Mouse (Mus musculus) ES-E14 (cell line): ENCODE measurements around the gene Chpf2. TPM values are rescaled to one million over a fixed set of nuclear protein-coding genes. Genes with fewer than 3 reads are reported as not detected.

Experiments used
- DNase-seq: peaks from one replicate; pipeline ENCODE4 v3.0.0-alpha.2; 2013; ENCODE audit warnings: low read depth, low spot score
- H3K27ac ChIP-seq: 2 replicates; pipeline ENCODE4 v1.5.1; 2012; ENCODE audit warnings: low read depth, mild to moderate bottlenecking, low read length, moderate library complexity, mixed read lengths; ENCODE audit not compliant: poor library complexity, insufficient read depth, severe bottlenecking
- H3K36me3 ChIP-seq: 2 replicates; pipeline ENCODE4 v1.6.1; 2012; ENCODE audit warnings: mild to moderate bottlenecking, low read length, moderate library complexity, mixed read lengths; ENCODE audit not compliant: control insufficient read depth, poor library complexity, insufficient read depth, severe bottlenecking
- H3K4me1 ChIP-seq, 2 experiments: fragments of 150-350 bp in 1 of 2; sonication (generic) in 1 of 2; 2 replicates each; pipeline ENCODE4 v1.6.1; 2012; ENCODE audit warnings: low read length in 2 of 2, mild to moderate bottlenecking in 1 of 2, mixed read lengths in 1 of 2; ENCODE audit not compliant: control insufficient read depth in 2 of 2, insufficient read depth in 2 of 2, poor library complexity in 1 of 2
- H3K4me3 ChIP-seq, 2 experiments: fragments of 150-350 bp in 1 of 2; sonication (generic) in 1 of 2; 2 replicates each; pipeline ENCODE4 v1.5.1; 2012; ENCODE audit warnings: low read length in 2 of 2, low read depth in 1 of 2, mild to moderate bottlenecking in 1 of 2, mixed read lengths in 1 of 2; ENCODE audit not compliant: insufficient read depth in 1 of 2, poor library complexity in 1 of 2, severe bottlenecking in 1 of 2
- H3K9ac ChIP-seq: 2 replicates; pipeline ENCODE4 v1.6.1; 2012; ENCODE audit warnings: low read depth, mild to moderate bottlenecking, low read length, mixed read lengths; ENCODE audit not compliant: poor library complexity, insufficient read depth, severe bottlenecking
- H3K9me3 ChIP-seq: fragments of 150-350 bp; sonication (generic); 2 replicates; pipeline ENCODE4 v1.6.1; 2012; ENCODE audit warnings: low read depth, mild to moderate bottlenecking, low read length; ENCODE audit not compliant: control insufficient read depth, insufficient read depth
- CHD2 ChIP-seq: IDR thresholded peaks from 2 replicates; pipeline ENCODE4 v1.6.1; 2014; ENCODE audit warnings: mild to moderate bottlenecking, low read depth, low read length, inconsistent platforms
- HCFC1 ChIP-seq: IDR thresholded peaks from 2 replicates; pipeline ENCODE4 v1.6.1; 2012; ENCODE audit warnings: low read length, inconsistent platforms, borderline replicate concordance; ENCODE audit not compliant: insufficient read depth
- MAFK ChIP-seq: IDR thresholded peaks from 2 replicates; pipeline ENCODE4 v1.6.1; 2014; ENCODE audit warnings: mild to moderate bottlenecking, low read depth, low read length, inconsistent platforms; ENCODE audit not compliant: insufficient read depth
- ZC3H11A ChIP-seq: IDR thresholded peaks from 2 replicates; pipeline ENCODE4 v1.6.1; 2012; ENCODE audit warnings: low read depth, mild to moderate bottlenecking, inconsistent platforms, low read length, borderline replicate concordance
- ZNF384 ChIP-seq: IDR thresholded peaks from 2 replicates; pipeline ENCODE4 v1.6.1; 2012; ENCODE audit warnings: low read depth, low read length, inconsistent platforms
- in situ Hi-C, 2 experiments: fragments of 600-800 bp; cut with MboI; formaldehyde crosslinking; loops; one replicate each; pipeline ENCODE4 v1.15.1; 2025; ENCODE audit warnings: low sequenced_read_pairs in 2 of 2, inconsistent platforms in 1 of 2; ENCODE audit not compliant: unreplicated experiment in 2 of 2
- total RNA-seq: library from RNA; depleted of rRNA; stranded (reverse); fragments of 300-350 nt; gene quantifications from 2 replicates; pipeline ENCODE4 v1.2.3, GENCODE M21; 2012

Gene Chpf2
- total RNA-seq, 1 experiment: 23.7 TPM

- no peak overlapping the region for H3K9ac ChIP-seq
- no peak for DNase-seq
- H3K9me3 ChIP-seq: no peaks in the 10 kb centered on the region
- H3K27ac ChIP-seq: no peak overlapping the region
- H3K4me3 ChIP-seq: no peak overlapping the region
- H3K4me1 ChIP-seq: no peaks in the 10 kb centered on the region
- TF ChIP-seq ZC3H11A: no peak
- no peak for TF ChIP-seq MAFK
- no peak for TF ChIP-seq HCFC1
- TF ChIP-seq ZNF384: no peak
- TF ChIP-seq CHD2: no peak
- H3K36me3 ChIP-seq: no peaks in the 10 kb centered on the region
- in situ Hi-C loops: no loop called here
Measured at GRCm38 (mm10) chr5:24612302-24612649, 25.7 kb downstream of the Chpf2 start.

GRCm38 (mm10) chr5:24615097-24615496, 28.6 kb downstream of the Chpf2 start:
- no peak overlapping the region for H3K27ac ChIP-seq
- no peak for DNase-seq
- no peaks in the 10 kb centered on the region for H3K9me3 ChIP-seq
- TF ChIP-seq CHD2 (no peak), ZC3H11A (no peak), ZNF384 (no peak), MAFK (no peak), HCFC1 (no peak)
- H3K9ac ChIP-seq: no peak overlapping the region
- H3K36me3 ChIP-seq: no peaks in the 10 kb centered on the region
- H3K4me3 ChIP-seq: no peak overlapping the region
- in situ Hi-C loops: no loop called here
- H3K4me1 ChIP-seq: no peaks in the 10 kb centered on the region

- in situ Hi-C loops: no loop called here
- no peak for DNase-seq
- Histone ChIP-seq H3K9me3 (no peaks in the 10 kb centered on the region), H3K27ac (no peak overlapping the region), H3K4me1 (peaks cover 0 to 3% of the 10 kb centered on the region in 2 experiments; a peak in 1 of 4 replicates), H3K36me3 (no peaks in the 10 kb centered on the region), H3K4me3 (no peak overlapping the region), H3K9ac (no peak overlapping the region)
- TF ChIP-seq MAFK (no peak), ZC3H11A (no peak), CHD2 (no peak), HCFC1 (no peak), ZNF384 (no peak)
Measured at GRCm38 (mm10) chr5:24618921-24619320, 32.4 kb downstream of the Chpf2 start.

- Histone ChIP-seq H3K27ac (no peak overlapping the region), H3K9ac (no peak overlapping the region), H3K9me3 (no peaks in the 10 kb centered on the region), H3K4me3 (no peak overlapping the region), H3K4me1 (peaks cover 0 to 10% of the 10 kb centered on the region in 2 experiments; a peak in 1 of 4 replicates), H3K36me3 (no peaks in the 10 kb centered on the region)
- no peak for DNase-seq
- no peak for TF ChIP-seq CHD2
- TF ChIP-seq HCFC1: no peak
- no peak for TF ChIP-seq ZNF384
- TF ChIP-seq MAFK: no peak
- TF ChIP-seq ZC3H11A: no peak
- in situ Hi-C loops: no loop called here
Measured at GRCm38 (mm10) chr5:24620116-24620515, 33.6 kb downstream of the Chpf2 start.

- in situ Hi-C loops: no loop called here
- Histone ChIP-seq H3K27ac (no peak overlapping the region), H3K9ac (no peak overlapping the region)
Measured at GRCm38 (mm10) chr5:24620626-24621025, 34.1 kb downstream of the Chpf2 start.

More at GRCm38 (mm10) chr5:24620626-24621025, 34.1 kb downstream of the Chpf2 start:
- Histone ChIP-seq H3K4me3 (no peak overlapping the region), H3K4me1 (peaks cover 2 to 11% of the 10 kb centered on the region in 2 experiments; a peak in 1 of 4 replicates), H3K9me3 (no peaks in the 10 kb centered on the region), H3K36me3 (no peaks in the 10 kb centered on the region)
- TF ChIP-seq HCFC1 (no peak), CHD2 (no peak), MAFK (no peak), ZNF384 (no peak), ZC3H11A (no peak)
- DNase-seq: no peak
